Mouse (Mus musculus) testis, adult 2 months (tissue): Measurements from ENCODE around the gene C330021F23Rik.

ENCODE experiments used
- CTCF ChIP-seq: fragments of 200-500 bp; IDR thresholded peaks from 2 replicates; pipeline ENCODE4 v1.5.1; 2012; ENCODE audit warnings: low read depth, mild to moderate bottlenecking, inconsistent platforms, low read length, moderate library complexity; ENCODE audit not compliant: control insufficient read depth, insufficient read depth, insufficient replicate concordance
- POLR2A ChIP-seq: fragments of 200-500 bp; IDR thresholded peaks from 2 replicates; pipeline ENCODE4 v1.6.1; 2012; ENCODE audit warnings: low read depth, mild to moderate bottlenecking, inconsistent platforms, low read length, moderate library complexity; ENCODE audit not compliant: control insufficient read depth

- TF ChIP-seq POLR2A = no peak
- TF ChIP-seq CTCF = no peak
Observed at GRCm38 (mm10) chr8:3567641-3568371, at the start of gene C330021F23Rik.
